Mouse (Mus musculus): ENCODE data around the gene Pnp. TPM values are rescaled to one million over a fixed set of nuclear protein-coding genes. Genes with fewer than 3 reads are reported as not detected.
A peak's percentile ranks its signal among the peaks of the same experiment; 100 is the strongest.

Gene Pnp
- 15.7 and 24.6 TPM in 2 replicates for polyA plus RNA-seq (2014; fragmentation: Nextera tagmentation; extraction: Ambion mirVana)

- peak within 1 kb of the TSS; percentile 87 for H3K27ac ChIP-seq (replicated peaks; ENCODE audit: low read depth, low read length)
- H3K9me3 ChIP-seq (ENCODE audit: control insufficient read depth, low read length): no peaks in the 10 kb centered on the region
- peak; percentile 99 for DNase-seq
- peaks cover 19% of the 10 kb centered on the region for H3K4me1 ChIP-seq (ENCODE audit: control insufficient read depth, insufficient read depth, low read length)
- ATAC-seq (ENCODE audit: low FRiP score, low TSS enrichment): peak; percentile 100
- under 1% methylated on average over 68 of the region's 68 CpGs for WGBS
- peak within 1 kb of the TSS; percentile 89 for H3K4me2 ChIP-seq (ENCODE audit: low read length)
- H3K4me3 ChIP-seq (replicated peaks; ENCODE audit: low read depth, low read length): peak within 1 kb of the TSS; percentile 98
- H3K27me3 ChIP-seq (ENCODE audit: control insufficient read depth, insufficient read depth, low read length): no peaks in the 10 kb centered on the region
- peak within 1 kb of the TSS; percentile 97 for H3K9ac ChIP-seq (replicated peaks; ENCODE audit: low read length)
- peaks cover 34% of the 10 kb centered on the region for H3K36me3 ChIP-seq (ENCODE audit: control insufficient read depth, insufficient read depth, low read length)
Observed at GRCm38 (mm10) chr14:50930754-50931492, at the start of gene Pnp, which contains the start of gene Pip4p1. Gene Pnp (plus strand): TSS chr14:50931082. Gene Pip4p1 (minus strand): TSS chr14:50930856.

GRCm38 (mm10) chr14:50891621-50892020 lies 39.3 kb upstream of the Pnp start:
- Histone ChIP-seq H3K27ac (replicated peaks; ENCODE audit: low read depth, low read length) (no peak overlapping the region), H3K9me3 (ENCODE audit: control insufficient read depth, low read length) (no peaks in the 10 kb centered on the region), H3K36me3 (ENCODE audit: control insufficient read depth, insufficient read depth, low read length) (no peaks in the 10 kb centered on the region), H3K4me3 (replicated peaks; ENCODE audit: low read depth, low read length) (no peak overlapping the region), H3K9ac (replicated peaks; ENCODE audit: low read length) (no peak overlapping the region), H3K4me2 (ENCODE audit: low read length) (no peak overlapping the region), H3K27me3 (ENCODE audit: control insufficient read depth, insufficient read depth, low read length) (no peaks in the 10 kb centered on the region), H3K4me1 (ENCODE audit: control insufficient read depth, insufficient read depth, low read length) (no peaks in the 10 kb centered on the region)
- WGBS: 90% methylated on average over 8 of the region's 8 CpGs
- no peak for DNase-seq
- no peak for ATAC-seq (ENCODE audit: low FRiP score, low TSS enrichment)

- Histone ChIP-seq H3K27ac (replicated peaks; ENCODE audit: low read depth, low read length) (no peak overlapping the region), H3K27me3 (ENCODE audit: control insufficient read depth, insufficient read depth, low read length) (no peaks in the 10 kb centered on the region), H3K9me3 (ENCODE audit: control insufficient read depth, low read length) (no peaks in the 10 kb centered on the region), H3K4me1 (ENCODE audit: control insufficient read depth, insufficient read depth, low read length) (no peaks in the 10 kb centered on the region), H3K9ac (replicated peaks; ENCODE audit: low read length) (no peak overlapping the region), H3K4me3 (replicated peaks; ENCODE audit: low read depth, low read length) (no peak overlapping the region), H3K4me2 (ENCODE audit: low read length) (no peak overlapping the region), H3K36me3 (ENCODE audit: control insufficient read depth, insufficient read depth, low read length) (no peaks in the 10 kb centered on the region)
- WGBS: 91% methylated on average over 7 of the region's 7 CpGs
- DNase-seq (no peak), ATAC-seq (ENCODE audit: low FRiP score, low TSS enrichment) (no peak)
Observed at GRCm38 (mm10) chr14:50892091-50892490, 38.8 kb upstream of the Pnp start.

- ATAC-seq (ENCODE audit: low FRiP score, low TSS enrichment) (no peak; the same call in 1 of the 2 replicates), DNase-seq (no peak)
Observed at GRCm38 (mm10) chr14:50892541-50893459, 38.1 kb upstream of the Pnp start.

GRCm38 (mm10) chr14:50895407-50895806 lies 35.5 kb upstream of the Pnp start:
- H3K4me1 ChIP-seq (ENCODE audit: control insufficient read depth, insufficient read depth, low read length): no peaks in the 10 kb centered on the region
- H3K9ac ChIP-seq (replicated peaks; ENCODE audit: low read length): no peak overlapping the region
- H3K36me3 ChIP-seq (ENCODE audit: control insufficient read depth, insufficient read depth, low read length): no peaks in the 10 kb centered on the region
- H3K27me3 ChIP-seq (ENCODE audit: control insufficient read depth, insufficient read depth, low read length): no peaks in the 10 kb centered on the region
- no peak overlapping the region for H3K4me2 ChIP-seq (ENCODE audit: low read length)
- DNase-seq (no peak), ATAC-seq (ENCODE audit: low FRiP score, low TSS enrichment) (no peak)
- no peaks in the 10 kb centered on the region for H3K9me3 ChIP-seq (ENCODE audit: control insufficient read depth, low read length)
- no peak overlapping the region for H3K4me3 ChIP-seq (replicated peaks; ENCODE audit: low read depth, low read length)
- no peak overlapping the region for H3K27ac ChIP-seq (replicated peaks; ENCODE audit: low read depth, low read length)

More at GRCm38 (mm10) chr14:50892541-50893459, 38.1 kb upstream of the Pnp start:
- Histone ChIP-seq H3K9ac (replicated peaks; ENCODE audit: low read length) (no peak overlapping the region), H3K4me1 (ENCODE audit: control insufficient read depth, insufficient read depth, low read length) (no peaks in the 10 kb centered on the region), H3K27ac (replicated peaks; ENCODE audit: low read depth, low read length) (no peak overlapping the region), H3K9me3 (ENCODE audit: control insufficient read depth, low read length) (no peaks in the 10 kb centered on the region), H3K36me3 (ENCODE audit: control insufficient read depth, insufficient read depth, low read length) (no peaks in the 10 kb centered on the region), H3K27me3 (ENCODE audit: control insufficient read depth, insufficient read depth, low read length) (no peaks in the 10 kb centered on the region), H3K4me3 (replicated peaks; ENCODE audit: low read depth, low read length) (no peak overlapping the region), H3K4me2 (ENCODE audit: low read length) (no peak overlapping the region)
- WGBS: 89% methylated on average over 22 of the region's 22 CpGs

GRCm38 (mm10) chr14:50895985-50896746 lies 34.7 kb upstream of the Pnp start:
- Histone ChIP-seq H3K36me3 (ENCODE audit: control insufficient read depth, insufficient read depth, low read length) (no peaks in the 10 kb centered on the region), H3K4me3 (replicated peaks; ENCODE audit: low read depth, low read length) (peak overlapping the region; percentile 42), H3K4me2 (ENCODE audit: low read length) (peak overlapping the region; percentile 79), H3K9me3 (ENCODE audit: control insufficient read depth, low read length) (no peaks in the 10 kb centered on the region), H3K27ac (replicated peaks; ENCODE audit: low read depth, low read length) (no peak overlapping the region), H3K9ac (replicated peaks; ENCODE audit: low read length) (peak overlapping the region; percentile 55), H3K27me3 (ENCODE audit: control insufficient read depth, insufficient read depth, low read length) (no peaks in the 10 kb centered on the region), H3K4me1 (ENCODE audit: control insufficient read depth, insufficient read depth, low read length) (no peaks in the 10 kb centered on the region)
- 0 out of 2 replicates have a peak, but pooled peaks have one; percentile 31 for ATAC-seq (ENCODE audit: low FRiP score, low TSS enrichment)
- WGBS: 14% methylated on average over 19 of the region's 19 CpGs
- peak; percentile 53 for DNase-seq

- Histone ChIP-seq H3K4me1 (ENCODE audit: control insufficient read depth, insufficient read depth, low read length) (no peaks in the 10 kb centered on the region), H3K4me2 (ENCODE audit: low read length) (peak overlapping the region; percentile 79), H3K27me3 (ENCODE audit: control insufficient read depth, insufficient read depth, low read length) (no peaks in the 10 kb centered on the region), H3K9me3 (ENCODE audit: control insufficient read depth, low read length) (no peaks in the 10 kb centered on the region), H3K9ac (replicated peaks; ENCODE audit: low read length) (peak overlapping the region; percentile 55), H3K36me3 (ENCODE audit: control insufficient read depth, insufficient read depth, low read length) (no peaks in the 10 kb centered on the region), H3K4me3 (replicated peaks; ENCODE audit: low read depth, low read length) (peak overlapping the region; percentile 42), H3K27ac (replicated peaks; ENCODE audit: low read depth, low read length) (no peak overlapping the region)
- WGBS: 18% methylated on average over 23 of the region's 23 CpGs
- ATAC-seq (ENCODE audit: low FRiP score, low TSS enrichment): peak; percentile 29; the same call in 1 of the 2 replicates
- DNase-seq: peak; percentile 65
Observed at GRCm38 (mm10) chr14:50896747-50897373, 34.0 kb upstream of the Pnp start.

- H3K4me2 ChIP-seq (ENCODE audit: low read length): peak within 1 kb of the TSS; percentile 79
- no peaks in the 10 kb centered on the region for H3K9me3 ChIP-seq (ENCODE audit: control insufficient read depth, low read length)
- no peak for ATAC-seq (ENCODE audit: low FRiP score, low TSS enrichment)
- no peaks in the 10 kb centered on the region for H3K36me3 ChIP-seq (ENCODE audit: control insufficient read depth, insufficient read depth, low read length)
- no peaks in the 10 kb centered on the region for H3K4me1 ChIP-seq (ENCODE audit: control insufficient read depth, insufficient read depth, low read length)
- H3K27me3 ChIP-seq (ENCODE audit: control insufficient read depth, insufficient read depth, low read length): no peaks in the 10 kb centered on the region
- H3K4me3 ChIP-seq (replicated peaks; ENCODE audit: low read depth, low read length): peak within 1 kb of the TSS; percentile 42
- 40% methylated on average over 7 of the region's 7 CpGs for WGBS
- H3K27ac ChIP-seq (replicated peaks; ENCODE audit: low read depth, low read length): no peak within 1 kb of the TSS
- DNase-seq: no peak
- H3K9ac ChIP-seq (replicated peaks; ENCODE audit: low read length): peak within 1 kb of the TSS; percentile 55
Observed at GRCm38 (mm10) chr14:50897374-50897765, 33.5 kb upstream of the Pnp start, which contains the start of gene Klhl33. Gene Klhl33 (minus strand): TSS chr14:50897507.
